Mouse (Mus musculus): ENCODE results near the gene Lrrc23. TPM values are rescaled to one million over a fixed set of nuclear protein-coding genes. Genes with fewer than 3 reads are reported as not detected.
A peak's percentile ranks its signal among the peaks of the same experiment; 100 is the strongest.

The Lrrc23 gene
- polyA plus RNA-seq, 1 experiment, result not detected

GRCm38 (mm10) chr6:124768704-124769044 lies 10.9 kb downstream of the Lrrc23 start:
- no peaks in the 10 kb centered on the region for H3K27me3 ChIP-seq (ENCODE audit: control insufficient read depth, insufficient read depth, low read length, poor library complexity, severe bottlenecking)
- H3K9ac ChIP-seq (ENCODE audit: low read depth, poor library complexity, severe bottlenecking), result peak overlapping the region; percentile 43; the same call in 1 of the 2 replicates
- peaks cover 2% of the 10 kb centered on the region for H3K4me1 ChIP-seq (ENCODE audit: control insufficient read depth, insufficient read depth, low read length)
- H3K36me3 ChIP-seq (ENCODE audit: control insufficient read depth, insufficient read depth, low read length, poor library complexity, severe bottlenecking), result no peaks in the 10 kb centered on the region
- no peak overlapping the region for H3K27ac ChIP-seq (ENCODE audit: insufficient read depth, low read length)
- TF ChIP-seq EP300 (IDR thresholded peaks at IDR 0.05; ENCODE audit: insufficient read depth, low read depth, low read length) (no peak), CTCF (IDR thresholded peaks at IDR 0.05; ENCODE audit: low read depth, low read length) (no peak), POLR2A (IDR thresholded peaks at IDR 0.05; ENCODE audit: insufficient read depth, low read length) (no peak)
- peak overlapping the region; percentile 75 for H3K4me3 ChIP-seq (ENCODE audit: low read depth, low read length)
- H3K9me3 ChIP-seq (replicated peaks; ENCODE audit: control insufficient read depth, insufficient read depth, low read length, poor library complexity, severe bottlenecking), result no peaks in the 10 kb centered on the region

- no peaks in the 10 kb centered on the region for H3K27me3 ChIP-seq (ENCODE audit: control insufficient read depth, insufficient read depth, low read length, poor library complexity, severe bottlenecking)
- H3K9me3 ChIP-seq (replicated peaks; ENCODE audit: control insufficient read depth, insufficient read depth, low read length, poor library complexity, severe bottlenecking), result no peaks in the 10 kb centered on the region
- peak overlapping the region; percentile 75 for H3K4me3 ChIP-seq (ENCODE audit: low read depth, low read length)
- TF ChIP-seq EP300 (IDR thresholded peaks at IDR 0.05; ENCODE audit: insufficient read depth, low read depth, low read length) (no peak), POLR2A (IDR thresholded peaks at IDR 0.05; ENCODE audit: insufficient read depth, low read length) (no peak), CTCF (IDR thresholded peaks at IDR 0.05; ENCODE audit: low read depth, low read length) (no peak)
- no peak overlapping the region for H3K9ac ChIP-seq (ENCODE audit: low read depth, poor library complexity, severe bottlenecking)
- no peak overlapping the region for H3K27ac ChIP-seq (ENCODE audit: insufficient read depth, low read length)
- no peaks in the 10 kb centered on the region for H3K36me3 ChIP-seq (ENCODE audit: control insufficient read depth, insufficient read depth, low read length, poor library complexity, severe bottlenecking)
- H3K4me1 ChIP-seq (ENCODE audit: control insufficient read depth, insufficient read depth, low read length), result peaks cover 2% of the 10 kb centered on the region
These were observed 11.4 kb downstream of the Lrrc23 start for GRCm38 (mm10) chr6:124767920-124768703.

- Histone ChIP-seq H3K27ac (ENCODE audit: insufficient read depth, low read length) (no peak overlapping the region), H3K27me3 (ENCODE audit: control insufficient read depth, insufficient read depth, low read length, poor library complexity, severe bottlenecking) (no peaks in the 10 kb centered on the region), H3K9me3 (replicated peaks; ENCODE audit: control insufficient read depth, insufficient read depth, low read length, poor library complexity, severe bottlenecking) (no peaks in the 10 kb centered on the region), H3K4me3 (ENCODE audit: low read depth, low read length) (no peak overlapping the region), H3K4me1 (ENCODE audit: control insufficient read depth, insufficient read depth, low read length) (peaks cover 2% of the 10 kb centered on the region), H3K9ac (ENCODE audit: low read depth, poor library complexity, severe bottlenecking) (no peak overlapping the region), H3K36me3 (ENCODE audit: control insufficient read depth, insufficient read depth, low read length, poor library complexity, severe bottlenecking) (no peaks in the 10 kb centered on the region)
- TF ChIP-seq POLR2A (IDR thresholded peaks at IDR 0.05; ENCODE audit: insufficient read depth, low read length) (no peak), CTCF (IDR thresholded peaks at IDR 0.05; ENCODE audit: low read depth, low read length) (no peak), EP300 (IDR thresholded peaks at IDR 0.05; ENCODE audit: insufficient read depth, low read depth, low read length) (no peak)
These were observed 12.0 kb downstream of the Lrrc23 start for GRCm38 (mm10) chr6:124767536-124767919.

- H3K36me3 ChIP-seq (ENCODE audit: control insufficient read depth, insufficient read depth, low read length, poor library complexity, severe bottlenecking), result no peaks in the 10 kb centered on the region
- no peak overlapping the region for H3K27ac ChIP-seq (ENCODE audit: insufficient read depth, low read length)
- H3K4me3 ChIP-seq (ENCODE audit: low read depth, low read length), result no peak overlapping the region
- H3K27me3 ChIP-seq (ENCODE audit: control insufficient read depth, insufficient read depth, low read length, poor library complexity, severe bottlenecking), result no peaks in the 10 kb centered on the region
- peaks cover 2% of the 10 kb centered on the region for H3K4me1 ChIP-seq (ENCODE audit: control insufficient read depth, insufficient read depth, low read length)
- H3K9ac ChIP-seq (ENCODE audit: low read depth, poor library complexity, severe bottlenecking), result no peak overlapping the region
- no peak for TF ChIP-seq POLR2A (IDR thresholded peaks at IDR 0.05; ENCODE audit: insufficient read depth, low read length)
- no peak for TF ChIP-seq EP300 (IDR thresholded peaks at IDR 0.05; ENCODE audit: insufficient read depth, low read depth, low read length)
- TF ChIP-seq CTCF (IDR thresholded peaks at IDR 0.05; ENCODE audit: low read depth, low read length), result no peak
- H3K9me3 ChIP-seq (replicated peaks; ENCODE audit: control insufficient read depth, insufficient read depth, low read length, poor library complexity, severe bottlenecking), result no peaks in the 10 kb centered on the region
These were observed 13.6 kb downstream of the Lrrc23 start for GRCm38 (mm10) chr6:124765951-124766350.

- TF ChIP-seq EP300 (IDR thresholded peaks at IDR 0.05; ENCODE audit: insufficient read depth, low read depth, low read length) (peak; percentile 71), POLR2A (IDR thresholded peaks at IDR 0.05; ENCODE audit: insufficient read depth, low read length) (no peak), CTCF (IDR thresholded peaks at IDR 0.05; ENCODE audit: low read depth, low read length) (peak; percentile 98)
- peak overlapping the region; percentile 17; the same call in 1 of the 2 replicates for H3K9ac ChIP-seq (ENCODE audit: low read depth, poor library complexity, severe bottlenecking)
- no peak overlapping the region for H3K27ac ChIP-seq (ENCODE audit: insufficient read depth, low read length)
- H3K27me3 ChIP-seq (ENCODE audit: control insufficient read depth, insufficient read depth, low read length, poor library complexity, severe bottlenecking), result no peaks in the 10 kb centered on the region
- peaks cover 5% of the 10 kb centered on the region for H3K4me1 ChIP-seq (ENCODE audit: control insufficient read depth, insufficient read depth, low read length)
- H3K36me3 ChIP-seq (ENCODE audit: control insufficient read depth, insufficient read depth, low read length, poor library complexity, severe bottlenecking), result no peaks in the 10 kb centered on the region
- no peaks in the 10 kb centered on the region for H3K9me3 ChIP-seq (replicated peaks; ENCODE audit: control insufficient read depth, insufficient read depth, low read length, poor library complexity, severe bottlenecking)
- H3K4me3 ChIP-seq (ENCODE audit: low read depth, low read length), result no peak overlapping the region
These were observed 20.3 kb downstream of the Lrrc23 start for GRCm38 (mm10) chr6:124759259-124759658.

- no peaks in the 10 kb centered on the region for H3K27me3 ChIP-seq (ENCODE audit: control insufficient read depth, insufficient read depth, low read length, poor library complexity, severe bottlenecking)
- no peak overlapping the region for H3K27ac ChIP-seq (ENCODE audit: insufficient read depth, low read length)
- H3K9ac ChIP-seq (ENCODE audit: low read depth, poor library complexity, severe bottlenecking), result peak overlapping the region; percentile 17; the same call in 1 of the 2 replicates
- TF ChIP-seq POLR2A (IDR thresholded peaks at IDR 0.05; ENCODE audit: insufficient read depth, low read length) (no peak), CTCF (IDR thresholded peaks at IDR 0.05; ENCODE audit: low read depth, low read length) (no peak), EP300 (IDR thresholded peaks at IDR 0.05; ENCODE audit: insufficient read depth, low read depth, low read length) (no peak)
- peaks cover 5% of the 10 kb centered on the region for H3K4me1 ChIP-seq (ENCODE audit: control insufficient read depth, insufficient read depth, low read length)
- H3K4me3 ChIP-seq (ENCODE audit: low read depth, low read length), result no peak overlapping the region
- H3K9me3 ChIP-seq (replicated peaks; ENCODE audit: control insufficient read depth, insufficient read depth, low read length, poor library complexity, severe bottlenecking), result no peaks in the 10 kb centered on the region
- H3K36me3 ChIP-seq (ENCODE audit: control insufficient read depth, insufficient read depth, low read length, poor library complexity, severe bottlenecking), result no peaks in the 10 kb centered on the region
These were observed 20.7 kb downstream of the Lrrc23 start for GRCm38 (mm10) chr6:124758849-124759232.
